Mouse (Mus musculus): ENCODE results near the gene Sdhc. TPM values are rescaled to one million over a fixed set of nuclear protein-coding genes. Genes with fewer than 3 reads are reported as not detected.
"Not testable (repeated sequence)": the region's sequence is repeated elsewhere in the genome, so short reads cannot be mapped to it uniquely, and the experiment has no call there.

Gene Sdhc
- total RNA-seq, 2 experiments from 2014 or later = 1,188 to 1,220 TPM

DNA sequence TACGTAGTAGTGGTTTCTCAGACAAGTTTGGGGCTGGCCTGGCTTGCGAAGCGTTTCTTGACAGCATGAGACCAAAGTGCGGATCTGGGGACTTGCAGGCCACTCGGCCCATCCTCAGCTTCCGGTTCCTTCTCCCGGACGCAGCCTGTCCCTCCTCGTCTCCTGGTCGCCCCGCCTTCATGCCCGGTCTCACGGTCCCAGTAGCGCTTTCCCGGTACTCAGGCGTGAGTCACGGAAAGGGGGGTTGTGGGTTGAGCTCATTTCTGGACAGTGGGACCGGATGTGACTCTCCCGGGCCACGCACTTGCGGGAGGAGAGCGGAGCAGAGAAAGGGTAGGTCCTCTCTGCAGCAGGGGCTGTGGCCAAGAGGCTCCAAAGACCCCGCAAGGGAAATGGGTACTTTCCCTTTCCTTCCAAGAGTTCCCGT is 36.5 kb downstream of the Sdhc start, which contains the start of gene Cfap126:
Gene Cfap126 (plus strand): TSS at position 46 of the 427 bp plus-strand sequence.
- DNase-seq = peak; percentile 92 to 96

DNA sequence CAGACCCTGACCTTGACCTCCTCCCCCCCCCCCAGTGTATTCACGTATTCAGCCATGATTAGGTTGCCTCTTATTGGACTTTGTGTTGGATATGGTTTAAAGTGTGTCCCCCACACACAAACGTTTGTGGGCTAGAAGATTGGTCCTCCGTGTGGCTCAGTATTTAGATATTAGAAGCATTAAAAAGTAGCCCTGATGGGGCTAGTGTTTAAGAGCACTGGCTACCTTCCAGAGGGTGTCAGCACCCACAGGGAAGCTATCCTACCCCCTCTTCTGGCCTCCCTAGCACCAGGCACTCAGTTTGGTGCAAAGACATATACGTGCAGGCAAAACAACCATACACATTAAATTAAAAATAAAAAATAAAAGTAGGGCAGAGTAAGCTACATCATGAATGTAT is 37.4 kb downstream of the Sdhc start:
- no peak for DNase-seq

DNA sequence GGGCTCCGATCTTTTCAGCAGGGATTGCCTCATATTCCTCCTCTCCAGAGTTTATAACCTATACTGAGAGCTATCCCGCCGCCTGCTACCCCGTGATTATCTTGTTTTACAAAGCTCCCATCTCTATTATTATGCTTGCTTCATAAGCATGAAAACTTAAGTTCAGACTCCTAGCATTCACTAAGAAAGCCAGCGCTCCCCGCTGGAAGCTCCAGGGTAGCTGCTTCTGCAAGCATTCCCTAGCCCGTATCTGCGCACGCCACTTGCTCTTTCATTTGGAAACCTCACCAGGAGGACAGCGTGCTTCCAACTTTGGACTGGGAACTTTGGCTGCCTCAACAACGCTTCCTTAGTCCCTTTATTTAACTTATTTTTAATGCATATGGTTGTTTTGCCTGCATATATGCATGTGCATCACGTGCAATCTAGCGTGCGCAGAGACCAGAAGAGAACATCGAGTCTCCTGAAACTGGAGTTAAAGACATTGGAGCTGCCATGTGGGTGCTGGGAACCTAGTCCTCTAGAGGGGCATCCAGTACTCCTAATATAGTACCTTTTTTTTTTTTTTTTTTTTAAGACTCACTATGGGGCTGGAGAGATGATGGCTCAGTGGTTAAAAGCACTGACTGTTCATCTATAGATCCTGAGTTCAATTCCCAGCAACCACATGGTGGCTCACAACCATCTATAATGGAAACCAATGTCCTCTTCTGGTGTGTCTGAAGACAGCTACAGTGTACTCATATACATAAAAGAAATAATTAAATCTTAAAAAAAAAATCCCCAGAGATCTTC is 38.4 kb downstream of the Sdhc start:
- peak; percentile 69 to 80 for DNase-seq

DNA sequence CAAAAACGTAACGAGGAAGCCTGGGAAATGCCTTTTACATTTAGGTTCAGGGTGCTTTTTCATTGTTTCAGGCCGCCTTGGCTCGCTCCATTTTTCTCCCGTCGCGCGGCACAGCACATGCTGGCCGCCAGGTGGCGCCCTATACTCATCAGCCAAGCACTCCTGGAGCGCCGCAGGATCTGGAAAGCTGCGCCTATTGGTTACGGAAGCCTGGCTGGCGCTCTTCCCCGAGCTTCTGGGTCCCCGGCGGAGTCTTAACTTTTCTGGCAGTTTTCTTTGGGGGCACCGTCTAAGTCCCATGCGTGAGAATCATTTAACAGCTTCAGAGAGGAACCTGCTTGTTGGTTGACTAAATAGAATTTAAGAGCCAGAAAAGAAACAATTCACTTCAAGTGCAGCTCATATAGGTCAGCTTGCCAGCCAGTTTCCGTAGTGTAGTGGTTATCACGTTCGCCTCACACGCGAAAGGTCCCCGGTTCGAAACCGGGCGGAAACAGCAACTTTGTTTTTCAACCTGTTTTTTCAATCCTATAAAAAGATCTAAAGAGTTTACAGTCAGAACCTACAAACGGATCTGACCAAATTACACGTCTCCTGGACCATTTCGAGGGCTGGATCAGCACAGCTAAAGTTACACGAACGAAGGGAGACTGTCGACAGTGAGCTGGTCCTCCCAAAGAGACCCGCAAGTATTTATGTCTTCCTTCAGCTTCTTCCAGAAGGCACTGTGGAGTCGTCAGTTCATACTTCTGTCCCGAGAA is 39.2 kb downstream of the Sdhc start:
- DNase-seq = peak; percentile 94 to 95

DNA sequence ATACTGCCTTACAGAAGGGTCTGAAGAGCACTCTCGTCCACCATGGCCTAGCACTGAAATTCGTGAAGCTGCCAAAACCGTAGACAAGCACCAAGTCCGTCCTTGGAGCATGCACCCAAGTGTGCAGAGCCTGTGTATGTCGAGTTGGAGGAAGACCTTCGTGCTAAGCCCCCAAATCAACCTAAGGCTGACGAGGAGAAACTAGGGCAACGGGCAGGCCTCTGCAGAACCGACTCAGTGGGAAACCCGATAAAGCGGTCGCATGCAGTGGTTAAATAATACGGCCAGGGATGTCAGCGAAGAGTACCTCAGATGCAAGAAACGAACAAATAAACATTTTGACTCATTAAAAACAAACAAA is 39.8 kb downstream of the Sdhc start:
- peak in 1 of 2 experiments; percentile 24 for DNase-seq

DNA sequence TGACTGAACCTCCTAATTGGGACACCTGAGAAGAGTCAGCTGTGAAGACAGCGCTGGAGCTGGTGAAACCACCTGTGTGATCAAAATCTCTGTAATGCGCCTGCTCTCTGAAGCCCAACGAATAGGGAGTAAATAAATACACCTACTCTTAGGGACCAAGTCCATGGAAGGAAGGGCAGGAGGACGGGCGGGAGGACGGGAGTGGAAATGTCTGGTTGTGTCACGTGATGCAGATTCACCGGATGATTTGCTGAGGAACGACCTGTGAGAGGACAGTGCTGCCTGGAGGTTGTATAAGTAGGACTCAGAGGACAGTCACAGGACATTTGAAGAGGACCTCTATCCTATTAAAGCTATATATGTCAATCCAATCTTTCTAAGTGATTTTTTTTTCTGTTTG is 40.8 kb downstream of the Sdhc start:
- DNase-seq = no peak

DNA sequence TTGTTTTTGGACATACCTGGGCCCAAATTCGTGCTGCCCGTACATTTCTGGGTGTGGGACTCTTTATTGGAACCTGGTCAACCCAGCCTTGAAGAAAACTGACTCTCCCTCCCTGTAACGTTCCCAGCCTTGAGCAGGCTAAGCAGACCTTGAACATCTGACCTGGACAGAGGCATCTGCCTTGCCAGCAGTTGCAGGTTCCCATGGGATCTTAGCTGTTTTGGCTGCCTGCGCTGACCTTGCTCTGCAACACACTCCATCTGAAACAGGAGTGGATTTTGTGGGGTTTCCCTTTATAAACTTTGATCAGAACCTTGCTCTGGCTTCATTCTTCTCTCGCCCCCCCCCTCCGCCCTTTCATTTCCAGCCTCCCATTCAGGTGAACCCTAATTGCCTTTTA is 45.2 kb downstream of the Sdhc start:
- DNase-seq = no peak

DNA sequence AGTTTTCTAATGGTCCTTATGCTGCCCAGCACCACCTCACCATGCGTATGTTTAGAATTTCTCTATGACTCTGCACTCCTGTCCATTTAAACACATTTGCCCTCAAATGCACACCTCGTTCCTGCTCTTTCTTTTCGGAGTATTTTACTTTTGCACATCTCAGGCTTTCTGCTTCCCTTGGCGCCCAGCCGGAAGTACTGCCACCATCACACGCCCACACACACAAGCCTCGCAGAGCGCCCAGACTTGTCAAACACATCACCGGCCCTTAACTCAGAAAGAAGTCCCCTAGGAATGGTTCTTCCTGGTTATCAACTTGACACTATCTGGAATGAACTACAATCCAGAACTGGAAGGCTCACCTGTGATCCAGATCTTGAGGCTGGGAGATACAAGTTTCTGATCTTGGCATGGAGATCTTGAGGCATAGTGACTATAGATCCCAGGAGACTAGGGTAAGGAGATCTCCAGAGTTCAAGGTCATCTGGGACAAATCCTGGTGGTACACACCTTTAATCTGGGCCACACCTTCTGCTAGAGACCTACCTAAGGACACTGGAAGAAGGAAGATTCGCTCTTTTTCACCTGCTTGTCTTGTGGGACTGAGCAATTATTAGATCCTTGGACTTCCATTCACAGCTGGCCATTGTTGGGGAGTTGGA is 47.1 kb downstream of the Sdhc start:
- DNase-seq = no peak

DNA sequence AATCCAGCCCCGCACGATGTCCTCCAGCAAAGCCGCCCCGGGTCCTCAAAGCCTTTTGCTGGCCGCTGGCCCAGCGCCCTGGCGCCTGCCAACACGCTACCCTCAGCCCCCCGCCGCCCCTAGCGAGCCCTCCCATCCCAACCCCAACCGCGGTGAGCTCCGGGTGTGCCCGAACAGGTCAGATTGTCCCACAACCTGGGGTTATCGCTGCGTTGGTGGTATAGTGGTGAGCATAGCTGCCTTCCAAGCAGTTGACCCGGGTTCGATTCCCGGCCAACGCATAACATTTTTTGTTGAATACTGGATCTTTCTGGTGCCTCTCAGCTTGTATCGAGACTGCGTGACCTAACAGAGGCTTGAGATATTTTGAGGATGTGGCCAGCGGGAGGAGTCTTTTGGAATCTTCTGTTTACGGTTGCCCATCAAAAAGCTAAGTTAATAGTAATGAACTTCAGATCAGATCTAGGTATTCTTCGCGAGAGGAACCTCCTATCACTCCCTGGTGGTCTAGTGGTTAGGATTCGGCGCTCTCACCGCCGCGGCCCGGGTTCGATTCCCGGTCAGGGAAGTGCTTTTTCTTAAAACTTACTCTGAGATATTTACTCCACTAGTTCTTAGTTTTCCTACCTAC is 47.7 kb downstream of the Sdhc start:
- DNase-seq = peak; percentile 84 to 95

DNA sequence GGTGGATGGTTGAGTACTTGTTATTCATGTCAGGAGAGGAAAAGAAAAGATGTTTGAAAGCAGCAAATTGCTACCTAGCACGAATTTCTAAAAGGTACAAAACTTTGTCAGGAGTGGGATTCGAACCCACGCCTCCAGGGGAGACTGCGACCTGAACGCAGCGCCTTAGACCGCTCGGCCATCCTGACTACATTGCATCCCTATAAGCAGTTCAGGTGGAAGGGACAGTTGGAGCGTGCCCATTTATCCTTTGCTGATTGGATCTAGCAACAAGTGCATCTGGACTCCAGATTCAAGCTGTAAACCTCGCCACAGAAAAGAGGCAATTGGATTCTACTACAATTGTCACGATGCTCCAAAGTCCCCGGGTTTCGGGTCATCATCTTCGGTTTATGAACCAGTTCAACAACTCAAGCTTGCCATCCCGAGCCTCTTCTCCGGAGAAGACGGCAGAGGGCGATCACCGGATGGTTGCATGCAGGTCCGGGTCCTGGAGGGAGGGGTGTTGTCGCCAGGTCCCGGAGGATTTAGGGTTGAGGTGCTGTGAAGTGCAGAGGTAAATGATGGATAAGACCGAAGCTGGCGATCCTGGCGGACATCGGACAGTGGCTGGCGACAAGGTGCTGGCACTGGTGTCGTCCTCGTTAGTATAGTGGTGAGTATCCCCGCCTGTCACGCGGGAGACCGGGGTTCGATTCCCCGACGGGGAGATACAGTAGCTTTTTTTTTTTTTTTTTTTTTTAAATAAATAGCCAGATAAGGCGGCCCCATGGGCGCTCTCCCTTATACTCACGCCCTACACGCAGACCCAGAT is 48.5 kb downstream of the Sdhc start:
- peak; percentile 88 to 93 for DNase-seq

DNA sequence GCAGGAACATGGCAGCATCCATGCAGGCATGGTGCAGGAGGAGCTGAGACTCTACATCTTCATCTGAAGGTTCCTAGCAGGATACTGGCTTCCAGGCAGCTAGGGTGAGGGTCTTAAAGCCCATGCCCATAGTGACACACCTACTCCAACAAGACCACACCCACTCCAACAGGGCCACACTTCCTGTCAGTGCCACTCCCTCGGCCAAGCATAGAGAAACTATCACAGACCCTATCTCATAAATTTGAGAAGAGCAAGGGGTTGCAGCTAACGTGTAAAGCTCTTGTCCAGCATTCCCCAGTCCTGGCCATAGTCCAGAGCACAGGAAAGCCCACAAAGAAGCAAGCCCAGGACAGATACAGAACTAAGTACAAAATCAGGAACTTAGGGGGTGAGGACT is 49.4 kb downstream of the Sdhc start:
- peak in 1 of 2 experiments; percentile 7 for DNase-seq

DNA sequence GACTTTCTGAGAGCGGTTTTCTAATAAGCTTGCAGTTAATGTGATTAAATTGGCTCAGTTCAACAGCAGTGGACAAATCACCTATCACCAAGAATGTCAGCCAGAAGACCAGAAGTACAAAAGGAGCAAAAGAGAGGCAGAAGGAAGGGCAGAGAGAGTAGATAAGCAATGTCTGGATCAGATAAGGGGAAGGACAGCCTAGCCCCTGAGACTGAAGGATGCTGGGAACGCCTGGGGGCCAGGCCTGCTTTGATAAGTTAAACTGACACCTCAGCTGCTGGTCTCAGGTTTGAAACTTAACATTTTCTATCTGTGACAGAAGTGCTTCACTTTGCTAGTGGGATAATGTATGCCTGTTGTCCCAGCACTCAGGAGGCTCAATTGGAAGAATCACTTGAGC is 52.8 kb downstream of the Sdhc start:
- DNase-seq = no peak

DNA sequence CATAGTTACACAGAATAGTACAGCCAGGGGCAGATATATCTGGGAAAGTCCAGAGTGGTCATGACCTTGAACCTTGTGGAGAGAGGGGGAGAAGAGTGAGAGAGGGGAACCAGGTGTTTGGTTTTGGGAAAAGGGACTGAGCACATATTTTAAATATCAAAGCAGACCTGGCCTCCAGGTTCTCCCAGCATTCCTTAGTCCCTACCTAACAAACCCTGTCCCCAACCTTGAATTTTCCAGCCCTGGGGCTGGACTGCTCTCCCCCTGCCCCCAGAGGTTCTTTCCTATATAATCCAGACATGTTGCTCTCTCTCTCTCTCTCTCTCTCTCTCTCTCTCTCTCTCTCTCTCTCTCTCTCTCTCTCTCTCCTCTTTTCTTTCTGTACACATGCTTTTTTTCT is 53.3 kb downstream of the Sdhc start:
- DNase-seq = no peak

DNA sequence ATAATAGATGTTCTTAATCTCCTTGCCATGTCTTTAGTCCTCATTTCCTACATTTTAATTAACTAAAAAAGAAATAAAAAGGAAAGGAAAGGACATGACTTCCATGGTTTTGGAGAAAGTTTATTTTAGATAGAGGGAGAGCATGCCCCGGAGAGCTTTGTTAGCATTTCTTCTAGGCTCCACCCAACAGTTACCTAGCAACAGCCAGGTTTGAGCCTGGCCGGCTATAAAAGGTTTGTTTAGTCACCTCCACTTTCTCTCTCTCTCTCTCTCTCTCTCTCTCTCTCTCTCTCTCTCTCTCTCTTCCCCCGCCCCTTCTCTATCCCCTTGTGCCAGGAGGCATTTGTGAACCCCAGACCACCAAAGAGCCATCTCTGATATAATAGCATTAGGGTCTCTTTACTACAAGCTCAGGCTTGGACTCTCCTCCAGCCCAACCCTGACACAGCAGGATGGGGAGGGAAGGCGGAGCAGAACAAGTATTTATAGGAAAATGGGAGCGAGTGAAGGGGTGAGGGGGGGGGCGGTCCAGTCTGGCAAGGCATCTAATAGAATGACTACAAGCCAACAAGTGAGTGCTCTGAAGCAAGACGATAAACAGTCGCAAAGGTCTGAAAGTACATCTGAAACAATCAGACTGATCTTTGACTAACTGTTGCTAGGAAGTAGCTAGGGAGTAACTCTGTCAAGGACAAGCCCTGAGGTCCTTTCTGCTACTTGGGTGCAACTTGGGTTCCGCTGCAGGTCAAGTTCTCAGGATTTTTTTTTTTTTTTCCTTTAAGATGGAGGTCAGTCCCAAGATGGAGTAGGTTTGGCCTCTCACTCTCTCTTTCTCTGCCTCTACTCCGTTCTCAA is 54.1 kb downstream of the Sdhc start:
- DNase-seq = no peak

DNA sequence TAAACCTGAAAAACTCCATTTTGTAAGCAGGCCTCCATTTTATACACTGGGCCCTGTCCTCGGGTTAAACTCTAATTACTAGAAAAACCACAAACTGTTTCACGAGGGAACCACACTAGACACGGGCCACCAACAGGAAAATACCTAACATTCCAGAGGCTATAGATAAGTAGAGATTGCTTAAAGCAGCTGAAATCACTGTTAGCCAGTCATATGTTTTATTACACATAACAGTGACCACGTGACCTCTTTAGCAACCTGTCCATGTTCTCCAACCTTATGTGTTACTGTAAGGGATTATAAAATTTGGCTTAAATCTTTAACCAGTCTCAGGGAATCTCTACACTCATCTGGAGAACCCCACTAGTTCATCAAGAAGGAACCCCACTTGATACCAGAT is 56.0 kb downstream of the Sdhc start:
- no peak for DNase-seq

DNA sequence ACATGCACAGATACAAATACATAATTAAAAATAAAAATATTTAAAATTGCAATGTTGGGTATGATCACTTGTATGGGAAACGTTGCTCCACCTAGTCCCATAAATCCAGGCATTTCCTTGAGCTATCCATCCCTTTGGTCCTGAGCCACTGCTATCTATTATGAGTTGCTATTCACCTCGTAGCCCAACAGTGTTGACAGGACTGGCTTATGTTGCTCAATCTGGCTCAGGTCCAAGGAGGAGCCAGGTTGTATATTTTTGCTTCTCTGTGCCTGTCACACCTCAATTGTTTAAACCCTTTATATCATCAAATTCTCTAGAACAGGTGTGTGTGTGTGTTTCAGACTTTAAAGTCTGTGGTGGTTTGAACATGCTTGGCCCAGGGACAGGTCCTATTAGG is 59.6 kb downstream of the Sdhc start:
- DNase-seq = no peak

DNA sequence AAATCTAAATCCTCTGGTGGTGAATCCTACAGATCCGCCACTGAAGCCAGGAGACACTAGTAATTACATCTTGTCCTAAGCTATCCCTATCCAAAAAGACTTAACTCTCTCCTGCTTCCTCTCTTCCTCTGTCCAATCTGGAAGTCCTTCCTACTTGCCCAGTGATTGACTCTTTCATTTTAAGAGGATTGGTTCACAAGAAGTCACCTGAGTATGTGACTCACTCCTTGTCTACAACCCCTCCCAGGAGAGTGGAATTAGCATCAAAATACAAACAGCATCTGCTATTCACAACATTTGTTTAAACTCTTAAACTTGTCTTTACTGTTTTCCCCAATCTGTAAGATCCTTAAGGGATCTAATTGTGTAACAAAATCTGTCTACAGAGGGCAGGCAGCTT is 60.5 kb downstream of the Sdhc start:
- DNase-seq = no peak

DNA sequence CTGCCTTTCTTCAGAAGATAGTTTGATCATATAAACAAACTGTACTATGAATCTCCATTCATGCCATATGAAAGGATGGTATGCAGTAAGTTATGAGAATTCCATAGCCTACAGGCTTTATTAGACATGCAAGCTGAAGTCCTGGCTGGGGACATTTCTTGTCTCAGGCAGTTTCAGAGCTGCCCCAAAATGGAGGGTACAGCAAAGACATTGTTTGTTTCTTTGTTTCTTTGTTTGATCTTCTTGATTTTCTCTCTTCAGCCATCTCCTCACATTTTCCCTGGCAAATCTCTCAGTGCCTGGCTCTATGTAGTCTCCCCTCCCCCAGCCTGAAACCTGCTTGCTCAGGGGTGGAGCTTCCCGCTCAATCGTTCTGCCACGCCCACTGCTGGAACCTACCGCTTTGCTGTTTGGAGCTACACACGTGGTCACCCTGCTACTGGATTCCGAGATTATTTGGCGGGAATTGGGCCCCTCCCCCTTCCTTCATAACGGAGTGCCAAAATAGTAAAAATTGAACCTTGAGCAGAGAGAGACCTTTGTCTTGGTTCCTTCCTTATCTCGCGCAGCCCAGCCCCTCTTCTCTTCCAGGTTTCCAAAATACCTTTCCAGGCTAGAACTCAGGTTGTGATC is 62.0 kb downstream of the Sdhc start:
- not testable (repeated sequence) for DNase-seq

DNA sequence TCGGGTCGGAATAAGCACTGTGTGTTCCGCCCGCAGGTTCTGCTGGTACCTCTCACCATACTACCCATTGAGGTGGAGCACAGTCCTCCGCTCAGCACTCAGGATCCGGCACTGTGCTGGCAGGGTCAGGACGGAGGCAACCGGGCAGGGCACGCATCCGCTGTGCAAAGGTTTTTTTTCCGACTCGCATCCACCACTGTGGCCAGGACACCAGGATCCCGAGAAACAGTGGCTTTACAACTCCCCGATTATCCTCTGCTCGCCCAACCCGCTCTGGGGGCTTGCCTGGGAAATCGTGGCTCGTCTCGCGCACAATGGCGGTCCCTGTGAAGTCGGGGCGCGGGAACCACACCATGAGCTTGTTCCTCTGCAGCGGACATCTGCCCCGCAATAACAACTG is 64.7 kb downstream of the Sdhc start:
- no peak for DNase-seq

All from heart, adult 18-20 months (tissue).